Mouse (Mus musculus) forebrain, embryonic 16.5 days (tissue): ENCODE measurements around the gene Duox2. TPM values are rescaled to one million over a fixed set of nuclear protein-coding genes. Genes with fewer than 3 reads are reported as not detected.
A peak's percentile ranks its signal among the peaks of the same experiment; 100 is the strongest.
"Not testable (repeated sequence)": the region's sequence is repeated elsewhere in the genome, so short reads cannot be mapped to it uniquely, and the experiment has no call there.

Experiments
- ATAC-seq: fragments of 200-750 bp; cut with Nextera tagmentation; 2 replicates; pipeline ENCODE4 v1.8.0; 2017; ENCODE audit warnings: mild to moderate bottlenecking, moderate library complexity
- H3K27ac ChIP-seq: fragments of 300-500 bp; sonication (generic); 2 replicates; pipeline ENCODE4 v1.5.1; 2014; ENCODE audit warnings: low read length, control low read depth
- H3K27me3 ChIP-seq: fragments of 300-500 bp; sonication (generic); replicated peaks from 2 replicates; pipeline ENCODE4 v1.6.1; 2014; ENCODE audit warnings: low read length; ENCODE audit not compliant: control insufficient read depth, insufficient read depth
- H3K36me3 ChIP-seq: fragments of 300-500 bp; sonication (generic); 2 replicates; pipeline ENCODE4 v1.6.1; 2014; ENCODE audit not compliant: control insufficient read depth, insufficient read depth
- H3K4me1 ChIP-seq: fragments of 300-500 bp; sonication (generic); replicated peaks from 2 replicates; pipeline ENCODE4 v1.6.1; 2014; ENCODE audit warnings: low read length; ENCODE audit not compliant: control insufficient read depth, insufficient read depth
- H3K4me2 ChIP-seq: fragments of 300-500 bp; sonication (generic); 2 replicates; pipeline ENCODE4 v1.6.1; 2014; ENCODE audit warnings: mild to moderate bottlenecking, low read length, control low read depth
- H3K4me3 ChIP-seq: fragments of 300-500 bp; sonication (generic); replicated peaks from 2 replicates; pipeline ENCODE4 v1.5.1; 2014; ENCODE audit warnings: mild to moderate bottlenecking, low read length, control low read depth
- H3K9ac ChIP-seq: fragments of 300-500 bp; sonication (generic); replicated peaks from 2 replicates; pipeline ENCODE4 v1.6.1; 2014; ENCODE audit warnings: low read depth, low read length, control low read depth
- H3K9me3 ChIP-seq: fragments of 300-500 bp; sonication (generic); 2 replicates; pipeline ENCODE4 v1.6.1; 2016; ENCODE audit warnings: low read length; ENCODE audit not compliant: control insufficient read depth
- WGBS: fragments of 180-500 bp; shearing (Covaris S2); extraction: QIAGEN DNeasy Blood & Tissue Kit; methylation state at CpG from one replicate; pipeline ENCODE4 v1.1.7; 2014; 5-methylcytosine and 5-hydroxymethylcytosine counted together
- polyA plus RNA-seq: library from polyadenylated mRNA; unstranded; fragments of >200 nt; fragmentation: Nextera tagmentation; extraction: Ambion mirVana; gene quantifications from 2 replicates; pipeline ENCODE4 v1.2.1, GENCODE M21; 2015

Gene Duox2
- polyA plus RNA-seq, result not detected in 2 replicates

GRCm38 (mm10) chr2:122298096-122298499, at the start of gene Duox2:
Duox2 (minus strand) TSS chr2:122298449.
- H3K4me1 ChIP-seq, result peaks cover 37% of the 10 kb centered on the region
- no peak for ATAC-seq
- H3K36me3 ChIP-seq, result no peaks in the 10 kb centered on the region
- H3K9me3 ChIP-seq, result no peaks in the 10 kb centered on the region
- peak within 1 kb of the TSS; percentile 8 for H3K4me3 ChIP-seq
- H3K9ac ChIP-seq, result no peak within 1 kb of the TSS
- peaks cover 70% of the 10 kb centered on the region for H3K27me3 ChIP-seq
- 2% methylated on average over 13 of the region's 13 CpGs for WGBS
- H3K4me2 ChIP-seq, result peak within 1 kb of the TSS; percentile 25
- H3K27ac ChIP-seq, result no peak within 1 kb of the TSS

GRCm38 (mm10) chr2:122347257-122347656, 49.0 kb upstream of the Duox2 start:
- WGBS, result 85% methylated on average over 3 of the region's 3 CpGs
- Histone ChIP-seq H3K36me3 (no peaks in the 10 kb centered on the region), H3K27ac (no peak overlapping the region), H3K27me3 (no peaks in the 10 kb centered on the region), H3K9me3 (no peaks in the 10 kb centered on the region), H3K9ac (no peak overlapping the region), H3K4me3 (no peak overlapping the region), H3K4me2 (no peak overlapping the region), H3K4me1 (peaks cover 35% of the 10 kb centered on the region)
- no peak for ATAC-seq

GRCm38 (mm10) chr2:122346164-122346563, 47.9 kb upstream of the Duox2 start:
- 90% methylated on average over 6 of the region's 6 CpGs for WGBS
- H3K27me3 ChIP-seq, ATAC-seq, H3K9me3 ChIP-seq, H3K4me2 ChIP-seq, H3K9ac ChIP-seq, H3K4me3 ChIP-seq, H3K36me3 ChIP-seq, H3K27ac ChIP-seq: not testable (repeated sequence)
- peaks cover 24% of the 10 kb centered on the region for H3K4me1 ChIP-seq

GRCm38 (mm10) chr2:122345106-122345893, 47.1 kb upstream of the Duox2 start:
- Histone ChIP-seq H3K36me3 (no peaks in the 10 kb centered on the region), H3K9me3 (no peaks in the 10 kb centered on the region), H3K27ac (no peak overlapping the region), H3K4me3 (no peak overlapping the region), H3K4me1 (peaks cover 18% of the 10 kb centered on the region), H3K9ac (no peak overlapping the region), H3K4me2 (no peak overlapping the region), H3K27me3 (no peaks in the 10 kb centered on the region)
- no peak for ATAC-seq
- 86% methylated on average over 6 of the region's 6 CpGs for WGBS

- WGBS, result 70% methylated on average over 20 of the region's 21 CpGs
- H3K27me3 ChIP-seq, result no peaks in the 10 kb centered on the region
- peak overlapping the region; percentile 19 for H3K4me3 ChIP-seq
- 0 out of 2 replicates have a peak, but pooled peaks have one; percentile 28 for ATAC-seq
- H3K9ac ChIP-seq, result 0 out of 2 replicates have a peak overlapping the region, but pooled peaks have one; percentile 19
- no peaks in the 10 kb centered on the region for H3K9me3 ChIP-seq
- no peaks in the 10 kb centered on the region for H3K4me1 ChIP-seq
- H3K27ac ChIP-seq, result no peak overlapping the region
- H3K36me3 ChIP-seq, result no peaks in the 10 kb centered on the region
- peak overlapping the region; percentile 29 for H3K4me2 ChIP-seq
Observed at GRCm38 (mm10) chr2:122337291-122337690, 39.0 kb upstream of the Duox2 start.

GRCm38 (mm10) chr2:122334170-122334569, 35.9 kb upstream of the Duox2 start:
- ATAC-seq, result no peak
- H3K27me3 ChIP-seq, result no peaks in the 10 kb centered on the region
- H3K9ac ChIP-seq, result no peak overlapping the region
- no peaks in the 10 kb centered on the region for H3K4me1 ChIP-seq
- H3K4me2 ChIP-seq, result no peak overlapping the region
- 60% methylated on average over 3 of the region's 3 CpGs for WGBS
- H3K4me3 ChIP-seq, result no peak overlapping the region
- no peaks in the 10 kb centered on the region for H3K36me3 ChIP-seq
- no peaks in the 10 kb centered on the region for H3K9me3 ChIP-seq
- H3K27ac ChIP-seq, result no peak overlapping the region

- no peak overlapping the region for H3K4me2 ChIP-seq
- no peaks in the 10 kb centered on the region for H3K36me3 ChIP-seq
- no peak for ATAC-seq
- no peaks in the 10 kb centered on the region for H3K9me3 ChIP-seq
- H3K9ac ChIP-seq, result no peak overlapping the region
- WGBS, result 94% methylated on average over 3 of the region's 3 CpGs
- no peak overlapping the region for H3K4me3 ChIP-seq
- H3K4me1 ChIP-seq, result no peaks in the 10 kb centered on the region
- no peaks in the 10 kb centered on the region for H3K27me3 ChIP-seq
- no peak overlapping the region for H3K27ac ChIP-seq
Observed at GRCm38 (mm10) chr2:122332222-122332621, 34.0 kb upstream of the Duox2 start.

- not testable (repeated sequence) for H3K27ac ChIP-seq, H3K27me3 ChIP-seq, H3K9ac ChIP-seq, H3K36me3 ChIP-seq, H3K9me3 ChIP-seq, H3K4me3 ChIP-seq, ATAC-seq, H3K4me2 ChIP-seq, H3K4me1 ChIP-seq
- WGBS, result 77% methylated on average over 6 of the region's 6 CpGs
Observed at GRCm38 (mm10) chr2:122330317-122330716, 32.1 kb upstream of the Duox2 start.

- Histone ChIP-seq H3K4me3 (no peak overlapping the region), H3K4me1 (no peaks in the 10 kb centered on the region), H3K27me3 (no peaks in the 10 kb centered on the region), H3K9ac (no peak overlapping the region), H3K4me2 (no peak overlapping the region), H3K9me3 (no peaks in the 10 kb centered on the region), H3K27ac (no peak overlapping the region), H3K36me3 (no peaks in the 10 kb centered on the region)
- ATAC-seq, result no peak
- 81% methylated on average over 3 of the region's 3 CpGs for WGBS
Observed at GRCm38 (mm10) chr2:122327986-122328385, 29.7 kb upstream of the Duox2 start.
